Mouse (Mus musculus) mesoderm, embryonic 11.5 days (tissue): ENCODE measurements around the gene Bmpr1a.

ENCODE experiments used
- DNase-seq: peaks from one replicate; pipeline ENCODE4 v3.0.0-alpha.2; 2012; ENCODE audit warnings: low read depth, low spot score

Bmpr1a gene

DNA sequence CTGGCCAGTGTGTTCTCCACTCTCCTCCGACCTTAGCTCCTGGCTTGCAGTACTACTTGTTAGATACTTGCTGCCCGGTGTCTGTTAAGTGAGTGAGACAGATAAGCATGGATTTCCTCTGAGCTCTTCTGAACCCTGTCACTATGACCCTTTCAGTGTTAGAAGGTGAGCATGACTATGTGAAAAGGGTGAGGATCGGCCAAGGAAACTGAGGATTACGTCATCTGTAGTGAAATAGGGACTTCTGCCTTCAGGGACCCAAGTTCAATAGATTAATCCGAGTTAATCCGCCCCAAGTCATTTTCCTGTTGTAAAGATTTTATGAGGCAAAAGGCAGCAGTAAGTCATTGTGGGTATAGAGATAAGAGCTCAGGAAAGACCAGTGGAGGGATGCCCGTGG is 2.2 kb upstream of the Bmpr1a start:
- DNase-seq: no peak

DNA sequence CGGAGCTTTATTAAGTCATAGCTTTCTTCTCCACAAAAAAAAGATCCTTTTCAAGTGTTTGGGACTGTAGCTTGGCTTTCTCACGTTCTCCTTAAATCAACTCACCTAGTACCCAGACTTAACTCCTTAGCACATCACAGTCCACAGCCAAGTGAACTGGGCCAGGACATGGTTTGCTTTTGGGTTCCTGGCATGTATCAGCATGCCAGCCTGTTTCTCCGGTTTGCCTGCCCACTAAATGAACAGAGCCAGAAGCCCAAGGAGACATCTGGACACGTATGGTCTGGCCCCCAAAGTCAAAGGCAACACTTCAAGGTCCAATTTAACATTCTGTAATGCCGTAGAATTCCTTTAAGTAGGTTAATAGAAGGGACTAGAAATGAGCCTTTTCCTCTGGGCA is 1.2 kb upstream of the Bmpr1a start:
- DNase-seq: no peak

DNA sequence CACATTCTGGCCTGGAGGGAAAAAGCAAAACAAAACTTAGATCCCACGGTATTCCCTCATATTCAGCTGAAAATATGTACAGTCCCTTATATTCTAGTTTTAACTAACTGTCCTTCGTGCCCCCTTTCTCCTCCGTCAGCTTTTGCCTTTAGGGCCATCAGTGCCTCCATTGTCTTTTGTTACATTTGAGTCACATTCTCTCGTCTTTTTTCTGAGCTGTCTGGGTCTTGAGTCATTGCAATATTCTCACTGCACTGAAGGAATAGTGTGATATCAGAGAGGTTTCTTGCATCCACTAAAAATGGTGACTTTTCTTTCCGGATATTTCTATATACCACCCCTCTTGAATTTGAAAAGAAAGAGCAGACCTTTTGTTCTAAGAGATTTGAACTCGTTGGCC is 618 bp upstream of the Bmpr1a start:
- DNase-seq: no peak

DNA sequence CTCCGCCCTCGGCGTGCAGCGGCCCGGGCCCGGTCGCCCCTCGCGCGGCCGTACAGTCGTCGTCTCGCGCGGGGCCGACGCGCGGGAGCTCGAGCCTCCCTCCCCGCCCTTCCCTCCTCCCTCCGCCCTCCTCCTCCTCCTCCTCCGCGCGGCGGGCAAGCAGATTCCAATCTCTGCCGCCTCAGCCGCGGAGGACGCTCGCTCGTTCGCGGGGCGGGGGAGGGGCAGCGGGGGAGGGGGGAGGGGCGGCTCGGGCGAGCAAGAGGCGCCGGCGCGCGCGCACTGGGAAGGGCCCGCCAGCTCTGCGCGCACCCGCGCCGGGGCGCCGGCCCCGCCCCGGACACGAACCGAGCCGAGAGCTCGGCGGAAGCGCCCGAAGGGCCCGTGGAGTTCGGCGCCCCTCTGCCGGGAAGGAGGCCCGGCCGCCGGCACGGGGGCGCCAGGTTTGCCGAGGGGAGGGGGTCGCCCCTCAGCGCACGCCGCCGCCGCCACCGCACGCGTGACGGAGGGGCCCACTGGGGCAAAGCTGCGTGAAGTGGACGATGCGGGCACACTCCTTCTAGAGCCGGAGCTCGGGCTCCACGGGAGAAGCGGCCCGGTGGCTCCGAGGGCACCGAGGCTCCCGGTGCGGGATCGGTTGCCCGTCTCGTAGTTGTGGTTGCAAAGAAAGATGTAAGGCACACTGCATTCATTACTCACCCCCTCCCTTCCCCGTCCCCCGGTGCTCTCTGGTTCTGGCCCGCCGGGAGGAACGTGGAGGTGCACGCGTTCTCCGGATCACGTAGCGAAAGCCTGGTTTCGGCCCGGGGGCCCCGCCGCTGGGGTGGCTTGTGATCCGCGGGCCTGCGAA is 441 bp downstream of the Bmpr1a start:
- DNase-seq: peak; percentile 94

DNA sequence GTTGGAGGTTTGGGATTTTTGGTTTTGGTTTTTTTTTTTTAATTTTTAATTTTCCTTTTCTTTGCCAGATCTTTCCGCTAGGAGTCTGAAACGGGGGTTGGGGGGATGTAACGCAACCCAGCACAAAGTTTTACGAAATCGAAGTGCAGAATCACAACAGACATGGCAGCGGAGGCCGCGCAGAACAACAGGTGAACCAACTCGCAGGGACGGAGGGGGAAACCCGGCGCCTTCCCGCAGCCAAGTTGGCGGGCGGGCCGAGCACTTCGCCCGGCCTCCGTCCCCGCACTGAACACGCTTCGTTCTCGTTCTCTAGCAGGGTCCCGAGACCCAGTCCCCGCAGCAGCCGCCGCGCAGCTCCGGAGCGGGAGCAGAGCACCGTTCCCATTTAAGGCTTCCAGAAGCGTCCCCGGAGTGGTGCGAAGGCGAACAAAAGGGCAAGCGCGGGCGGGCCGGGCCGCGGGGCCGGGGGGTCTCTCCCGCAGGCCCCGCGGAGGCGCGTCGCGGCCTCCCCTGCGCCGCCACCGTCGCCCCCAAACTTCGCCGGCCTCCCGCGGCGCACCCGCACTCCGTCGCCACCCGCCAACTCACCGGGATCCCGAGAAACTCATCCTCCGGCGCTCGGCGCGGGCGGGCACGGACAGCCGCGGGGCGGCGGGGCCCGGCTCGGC is 1.2 kb downstream of the Bmpr1a start:
- DNase-seq: peak; percentile 62

DNA sequence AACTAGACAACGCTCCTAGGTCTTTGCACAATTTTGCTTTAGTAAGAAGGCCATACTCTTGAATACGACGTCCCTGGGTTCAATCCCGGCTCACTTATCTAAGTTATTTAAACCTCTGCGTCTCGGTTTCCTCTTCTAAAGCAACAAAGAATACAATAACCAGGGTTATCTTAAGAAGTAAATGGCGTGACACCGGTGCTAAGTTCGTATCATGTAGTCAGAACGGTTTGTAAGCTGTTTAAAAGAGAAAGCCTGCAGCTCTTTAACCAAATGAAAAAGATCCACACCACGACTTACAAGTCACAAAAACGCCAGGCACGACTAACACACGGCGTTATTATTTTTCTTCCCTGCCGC is 1.7 kb downstream of the Bmpr1a start:
- no peak for DNase-seq

DNA sequence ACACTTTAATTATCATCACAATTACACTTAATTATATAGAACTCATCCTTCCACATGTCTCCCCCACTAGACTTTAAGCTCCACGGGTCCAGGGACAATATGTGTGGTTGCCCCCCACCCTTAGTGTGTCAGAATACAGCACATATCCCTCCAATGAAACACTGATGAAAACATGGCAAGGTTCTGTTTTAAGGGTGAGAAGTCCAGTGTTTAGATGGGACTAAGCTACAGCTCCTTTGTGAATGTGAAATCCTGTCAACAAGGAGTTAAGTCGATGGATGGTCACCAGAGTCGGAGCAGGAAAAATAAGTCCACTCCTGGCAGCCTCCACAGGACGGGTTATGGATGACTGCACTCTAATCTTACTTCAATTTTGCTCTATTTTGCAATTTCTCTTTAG is 2.8 kb downstream of the Bmpr1a start:
- no peak for DNase-seq

DNA sequence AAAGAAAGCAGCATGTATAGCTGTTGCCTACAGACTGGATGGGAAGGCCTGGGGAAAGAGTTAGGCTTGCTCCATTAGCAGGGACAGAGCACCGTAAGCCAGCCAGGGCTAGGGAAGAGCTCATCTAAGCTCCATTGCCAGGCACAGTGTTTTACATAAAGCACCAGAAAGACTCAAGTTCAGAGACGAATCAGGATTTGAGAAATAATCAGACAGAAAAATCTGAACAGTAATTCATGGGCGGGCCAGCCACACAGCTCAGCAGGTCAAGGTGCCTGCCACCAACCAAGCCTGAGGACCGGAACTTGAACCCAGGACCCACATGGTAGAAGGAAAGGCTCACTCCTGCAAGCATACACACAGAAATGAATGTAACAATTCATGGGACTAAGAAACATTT is 3.5 kb downstream of the Bmpr1a start:
- no peak for DNase-seq

DNA sequence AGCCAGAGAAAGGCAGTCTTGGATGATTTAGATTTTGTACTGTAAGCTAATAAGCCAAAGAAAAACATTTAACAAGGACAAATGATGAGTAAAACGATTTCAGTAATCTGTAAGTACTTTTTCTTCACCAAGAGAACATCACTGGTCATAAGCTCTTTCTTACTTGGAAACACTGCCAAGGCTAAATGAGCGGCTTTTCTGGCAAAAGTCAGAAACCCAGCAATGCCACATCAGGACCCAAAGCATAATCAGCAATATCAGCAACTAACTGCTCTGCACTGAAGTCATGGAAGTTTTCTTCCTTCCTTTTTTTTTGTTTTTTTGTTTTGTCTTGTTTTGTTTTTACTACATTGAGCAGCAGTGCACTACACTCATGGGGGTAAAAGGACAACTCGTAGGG is 5.8 kb downstream of the Bmpr1a start:
- no peak for DNase-seq

DNA sequence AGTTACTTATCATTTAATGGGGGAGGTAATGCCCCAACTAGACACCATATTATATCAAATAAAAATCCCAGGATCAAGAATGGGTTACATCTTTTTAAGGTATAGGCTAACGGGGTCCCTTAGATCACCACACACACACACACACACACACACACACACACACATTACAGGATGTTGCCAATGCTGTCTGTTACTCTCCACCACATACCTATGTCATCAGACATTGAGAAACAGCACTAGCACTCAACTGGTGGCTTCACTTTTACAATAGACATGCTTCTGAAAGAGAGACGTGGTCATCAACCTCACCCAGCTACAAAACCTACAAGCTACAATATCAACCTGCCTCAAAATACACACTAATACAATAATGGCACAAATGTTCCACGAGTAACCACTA is 9.5 kb downstream of the Bmpr1a start:
- DNase-seq: no peak

DNA sequence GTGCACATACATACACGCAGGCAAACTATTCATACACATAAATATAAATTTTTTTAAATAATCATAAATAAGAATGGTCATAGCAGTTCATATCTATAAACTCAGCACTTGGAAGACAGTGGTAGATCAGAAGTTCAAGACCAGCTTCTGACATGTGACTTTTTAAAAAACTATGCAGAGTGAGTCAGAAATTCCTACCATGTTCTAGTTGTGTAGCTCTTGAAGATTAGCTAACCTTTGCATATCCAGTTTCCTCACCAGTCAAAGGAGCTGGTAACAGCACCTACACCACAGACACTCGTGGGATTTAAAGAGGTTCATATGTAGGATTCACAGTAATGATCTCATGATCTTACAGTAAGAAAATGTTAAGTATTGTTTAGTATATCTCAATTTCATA is 10.5 kb downstream of the Bmpr1a start:
- no peak for DNase-seq

DNA sequence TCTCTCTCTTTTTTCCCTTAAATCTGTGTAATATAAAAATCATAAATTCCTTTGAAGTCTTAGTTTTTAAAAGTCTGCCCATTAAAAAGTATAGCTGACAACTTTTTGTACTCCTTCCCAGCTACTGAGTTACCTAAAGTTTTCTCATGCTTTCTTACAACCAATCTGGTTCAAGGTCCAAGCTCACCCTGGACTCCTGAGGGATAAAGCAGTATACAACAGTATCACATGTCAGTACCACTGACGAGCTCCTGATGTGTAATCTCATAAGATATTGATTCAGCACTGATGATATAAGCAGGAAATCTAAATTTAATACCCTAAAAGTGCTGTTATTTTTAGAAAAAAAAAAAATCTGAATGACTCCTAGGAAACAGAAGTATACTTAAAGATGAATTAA is 12.2 kb downstream of the Bmpr1a start:
- DNase-seq: no peak

DNA sequence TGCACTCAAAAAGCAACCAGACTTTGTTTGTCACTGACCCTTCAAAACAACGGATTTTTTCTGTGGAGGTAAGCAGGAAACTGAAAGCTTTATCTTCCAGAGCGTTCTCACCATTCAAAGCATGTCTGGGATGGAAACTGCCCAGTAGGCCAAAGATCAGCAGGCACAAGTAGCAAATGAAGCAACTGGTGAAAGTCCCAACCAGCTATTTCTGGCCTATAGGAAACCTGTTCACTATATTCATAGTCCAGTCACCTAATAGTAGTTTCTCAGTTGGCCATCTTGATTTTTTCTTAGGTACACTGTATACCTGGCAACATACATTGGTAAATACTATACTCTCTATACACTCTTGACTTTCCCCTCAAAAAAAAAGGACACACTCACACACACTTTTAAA is 13.2 kb downstream of the Bmpr1a start:
- DNase-seq: no peak

DNA sequence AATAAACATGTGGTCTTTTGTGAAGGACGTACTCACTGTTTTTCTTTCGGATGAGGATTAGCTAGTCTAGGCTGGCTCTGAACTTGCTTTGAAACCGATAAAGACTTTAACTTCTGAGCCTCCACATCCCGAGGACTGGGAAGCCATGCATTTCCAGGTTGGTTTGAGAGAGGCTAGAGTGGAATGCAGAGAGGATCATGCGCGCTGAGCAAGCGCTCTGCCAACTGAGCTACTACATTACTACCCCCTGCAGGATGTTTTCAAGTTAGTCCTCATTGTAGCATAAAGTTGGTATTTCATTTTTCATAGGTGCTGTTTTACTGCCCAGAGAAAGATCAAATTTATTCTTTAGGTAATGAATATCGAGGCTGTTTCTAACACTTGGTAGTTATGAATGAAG is 17.0 kb downstream of the Bmpr1a start:
- DNase-seq: no peak

DNA sequence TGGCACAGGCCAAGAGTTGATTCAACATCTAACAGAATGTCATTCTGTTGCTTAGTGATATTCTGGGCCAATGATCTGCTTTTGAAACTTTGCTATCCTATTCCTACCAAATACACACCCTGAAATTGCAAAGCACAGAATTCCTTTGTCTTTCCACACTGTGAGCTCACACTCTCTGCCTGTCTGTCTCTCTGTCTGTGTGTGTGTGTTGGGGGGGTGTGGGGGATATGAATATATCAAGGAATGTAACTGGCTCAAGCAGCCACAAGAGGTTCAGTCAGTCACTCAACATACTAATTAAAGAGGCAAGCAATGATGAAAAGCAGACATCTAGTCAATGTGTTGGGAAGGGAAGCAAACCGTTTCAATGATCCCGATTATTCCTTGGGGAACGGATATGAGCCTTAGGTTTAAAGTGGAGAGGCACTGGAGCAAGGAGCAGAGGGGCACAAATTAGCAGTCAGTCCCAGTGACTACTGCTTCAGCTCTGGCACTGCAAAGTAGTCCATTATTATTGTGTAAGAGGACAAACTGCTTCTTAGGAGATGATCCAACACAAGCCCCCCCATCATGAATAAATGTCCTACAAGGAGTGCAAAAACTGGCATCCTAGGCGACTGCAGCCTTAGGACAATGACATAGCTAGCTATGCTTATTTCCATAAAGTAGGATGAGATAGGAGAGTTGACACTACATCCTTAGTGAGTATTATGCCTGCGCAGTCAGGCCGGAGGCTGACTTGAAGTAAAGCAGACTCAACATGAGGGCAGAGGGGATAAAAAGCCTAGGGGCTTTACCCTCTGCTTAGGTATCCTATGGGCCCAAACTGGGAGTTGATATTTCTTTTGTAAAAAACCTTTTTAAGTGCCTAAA is 19.4 kb downstream of the Bmpr1a start:
- DNase-seq: no peak

DNA sequence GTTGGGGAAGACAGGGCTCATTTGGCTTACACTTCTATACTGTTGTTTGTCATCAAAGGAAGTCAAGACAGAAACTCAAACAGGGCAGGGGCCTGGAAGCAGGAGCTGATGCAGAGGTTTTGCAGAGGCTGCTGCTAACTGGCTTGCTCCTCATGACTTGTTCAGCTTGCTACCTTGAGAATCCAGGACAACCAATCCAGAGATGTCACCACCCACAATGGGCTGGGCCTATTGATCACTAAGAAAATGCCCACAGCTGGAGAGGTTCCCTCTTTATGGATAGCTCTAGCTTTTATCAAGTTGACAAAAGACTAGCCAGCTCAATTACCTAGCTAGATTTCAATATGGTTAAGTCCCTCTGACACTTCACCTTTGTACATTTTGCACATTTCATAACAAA is 31.6 kb downstream of the Bmpr1a start:
- no peak for DNase-seq

DNA sequence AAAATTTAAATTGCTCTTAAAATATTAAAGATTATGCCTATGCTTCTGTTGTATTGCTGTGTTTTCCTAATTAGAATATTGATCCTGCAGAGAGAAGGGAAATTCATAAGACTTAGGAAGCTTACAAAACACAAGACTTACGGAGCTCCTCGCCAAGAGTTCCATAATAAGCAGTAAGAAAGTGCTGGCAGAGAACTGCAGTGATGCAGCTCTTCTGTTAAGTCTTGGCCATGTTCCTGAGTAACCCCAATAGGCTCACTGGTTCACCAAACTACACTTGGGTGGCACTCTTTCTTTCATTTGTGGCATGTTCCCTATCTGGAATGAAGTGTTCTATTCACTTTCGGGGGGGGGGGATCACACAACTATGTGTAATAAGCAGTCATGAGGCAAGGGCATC is 36.9 kb downstream of the Bmpr1a start:
- no peak for DNase-seq

DNA sequence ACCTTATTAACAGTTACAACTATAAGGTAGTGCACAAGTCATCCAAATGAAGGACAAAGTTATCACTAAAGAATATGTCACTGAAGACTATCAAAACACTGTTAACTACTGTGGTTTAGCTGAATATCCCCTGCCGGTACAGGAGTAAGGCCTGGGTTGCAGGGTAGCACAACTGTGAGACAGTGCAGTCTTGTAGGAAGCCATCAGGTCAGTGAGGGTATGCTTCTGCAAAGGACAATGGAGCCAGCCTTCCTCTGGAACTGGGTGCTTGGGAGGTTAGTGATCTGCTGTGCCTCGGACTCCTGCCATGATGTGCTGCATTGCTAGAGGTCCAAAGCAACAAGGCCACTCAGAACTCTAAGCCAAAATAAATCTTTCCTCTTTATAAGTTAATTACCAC is 43.8 kb downstream of the Bmpr1a start:
- no peak for DNase-seq

DNA sequence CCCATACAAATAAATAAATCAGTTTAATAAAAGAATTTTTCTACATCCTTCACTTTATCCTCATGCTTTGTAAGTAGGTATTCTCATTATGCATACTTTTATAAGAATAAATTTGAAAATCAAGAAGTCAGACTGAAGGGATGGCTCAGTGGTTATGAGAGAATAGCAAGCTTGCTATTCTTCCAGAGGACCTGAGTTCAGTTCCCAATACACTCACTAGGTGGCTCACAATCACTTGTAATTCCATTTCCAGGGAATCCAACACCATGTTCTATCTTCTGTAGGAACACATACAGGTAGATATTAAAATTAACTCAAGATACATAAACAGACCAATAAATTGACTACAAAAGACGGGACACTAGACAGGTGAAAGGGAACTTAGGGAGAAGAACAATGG is 44.3 kb downstream of the Bmpr1a start:
- DNase-seq: no peak

DNA sequence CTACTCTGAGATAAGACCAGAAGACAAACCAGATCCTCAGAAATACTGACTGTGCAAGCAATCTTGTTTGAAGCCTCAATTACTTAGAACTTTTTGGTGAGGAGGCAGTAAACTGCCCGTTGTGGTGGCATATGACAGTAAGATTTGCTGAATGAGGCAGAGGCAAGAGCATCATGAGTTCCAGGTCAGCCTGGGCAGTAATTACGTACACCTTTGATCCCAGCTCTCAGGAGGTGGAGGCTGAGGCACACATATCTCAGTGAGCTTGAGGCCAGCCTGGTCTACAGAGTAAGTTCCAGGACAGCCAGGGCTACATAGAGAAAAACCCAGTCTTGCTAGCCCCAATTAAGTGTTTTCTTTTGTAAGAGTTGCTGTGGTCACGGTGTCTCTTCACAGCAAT is 48.9 kb downstream of the Bmpr1a start:
- no peak for DNase-seq

DNA sequence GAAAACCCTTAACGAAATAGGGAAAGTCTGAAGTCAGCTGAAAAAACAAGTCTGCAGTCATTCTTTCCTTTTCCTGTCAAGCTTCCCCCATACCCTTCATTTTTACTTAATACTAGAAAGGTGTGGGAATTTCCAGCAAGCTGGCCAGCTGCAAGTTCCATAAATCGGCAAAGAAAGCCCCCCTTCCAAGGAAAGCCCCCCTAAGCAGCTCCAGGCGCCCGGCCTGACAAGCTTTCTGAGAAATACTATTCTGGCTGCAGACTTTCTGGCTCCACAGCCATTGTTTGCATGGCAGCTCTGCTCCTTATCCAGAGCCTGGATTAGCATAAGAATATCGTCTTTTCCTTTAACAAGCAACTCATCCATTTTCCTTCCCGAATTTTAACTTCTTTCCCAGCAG is 49.5 kb downstream of the Bmpr1a start:
- peak; percentile 34 for DNase-seq

DNA sequence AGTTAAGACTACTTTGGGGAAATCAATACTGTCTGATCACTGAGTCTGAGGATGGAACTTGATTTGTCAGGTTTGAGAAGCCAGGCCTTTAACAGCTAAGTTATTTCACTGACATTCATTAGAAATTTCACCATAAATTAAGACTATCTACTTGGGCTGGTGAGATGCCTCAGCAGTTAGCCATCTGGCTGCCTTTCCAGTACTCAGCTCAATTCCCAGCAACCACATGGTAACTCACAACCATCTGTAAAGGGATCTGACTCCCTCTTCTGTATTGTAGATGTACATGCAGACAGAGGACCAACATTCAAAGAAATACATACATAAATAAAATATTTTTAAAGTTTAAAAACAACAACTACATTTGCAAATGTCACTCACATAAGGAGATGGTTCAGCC is 51.3 kb downstream of the Bmpr1a start:
- no peak for DNase-seq

DNA sequence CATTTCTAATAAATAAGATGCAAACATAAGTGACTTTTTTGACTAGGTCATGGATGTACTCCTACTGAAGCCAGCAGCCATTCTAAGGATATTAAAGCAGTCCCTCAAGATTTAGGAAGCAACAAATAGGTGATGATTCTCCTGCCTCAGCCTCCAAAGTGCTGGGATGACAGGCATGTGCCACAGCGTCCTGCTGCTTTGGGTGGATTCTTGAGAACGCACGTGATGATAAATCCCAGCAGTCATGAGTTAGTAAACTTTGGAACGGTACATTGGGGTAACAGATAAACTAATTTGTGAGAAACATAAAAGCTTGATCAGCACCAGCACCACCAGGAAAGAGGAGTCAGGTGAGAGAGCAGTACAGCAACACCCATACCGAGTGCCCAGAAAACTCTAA is 52.7 kb downstream of the Bmpr1a start:
- no peak for DNase-seq
